Mouse (Mus musculus): Measurements from ENCODE around the gene Rasgef1b. TPM values are rescaled to one million over a fixed set of nuclear protein-coding genes. Genes with fewer than 3 reads are reported as not detected.

Rasgef1b gene
- total RNA-seq, 2 experiments from 2014 or later = 0.36 to 0.37 TPM

DNA sequence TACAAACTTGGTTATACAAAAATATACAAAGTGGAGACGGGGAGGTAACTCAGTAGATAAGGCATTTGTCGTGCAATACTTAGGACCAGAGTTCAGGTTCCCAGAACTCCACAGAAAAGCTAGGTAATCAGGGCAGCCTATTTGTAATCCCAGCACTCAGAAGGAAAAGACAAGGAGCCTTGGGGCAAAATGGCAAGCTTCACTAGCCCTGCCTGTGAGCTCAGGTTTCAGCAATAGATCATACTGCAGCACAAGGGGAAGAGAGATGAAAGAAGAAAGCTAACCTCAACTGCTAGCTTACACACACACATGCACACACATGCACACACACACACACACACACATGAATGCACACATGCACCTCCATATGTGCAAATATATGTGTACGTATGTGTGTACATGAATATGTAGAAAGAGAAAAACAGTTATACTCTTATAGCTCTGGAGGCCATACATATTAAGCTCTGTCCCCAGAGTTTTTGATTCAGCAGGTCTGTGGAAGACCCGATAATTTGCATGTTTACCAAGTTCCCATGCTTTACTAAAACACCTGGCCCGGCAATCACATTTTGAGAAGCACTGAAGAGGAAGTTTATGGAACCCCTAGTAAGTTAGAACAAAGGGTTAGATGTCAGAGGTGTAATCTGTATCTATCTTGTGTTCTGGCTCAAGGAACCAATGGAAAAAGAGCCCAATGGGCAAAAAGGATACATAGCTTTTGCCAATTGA, 256.1 kb downstream of the Rasgef1b start:
- no peak for DNase-seq
- intact Hi-C loops (cut with DNase I) = no loop called here

DNA sequence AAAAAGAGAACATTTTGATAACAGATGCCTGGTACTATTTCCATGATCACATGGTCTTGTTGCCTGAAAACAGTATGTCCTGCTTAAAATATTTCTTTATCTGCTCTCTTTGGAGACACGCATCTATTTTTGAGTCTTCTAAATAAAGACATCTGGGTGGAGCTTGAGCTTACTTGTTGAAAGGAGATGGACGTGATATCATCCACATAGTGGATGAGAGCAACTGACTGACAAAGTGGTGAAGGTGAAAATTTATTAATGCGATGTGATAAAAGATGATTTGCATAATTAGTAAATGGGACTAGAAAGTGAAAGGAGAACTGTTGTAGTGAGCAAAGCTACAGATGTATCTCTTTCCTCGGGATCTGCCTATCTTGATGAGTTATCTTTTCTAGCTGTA, 257.1 kb downstream of the Rasgef1b start:
- DNase-seq = no peak
- intact Hi-C loops (cut with DNase I) = no loop called here

DNA sequence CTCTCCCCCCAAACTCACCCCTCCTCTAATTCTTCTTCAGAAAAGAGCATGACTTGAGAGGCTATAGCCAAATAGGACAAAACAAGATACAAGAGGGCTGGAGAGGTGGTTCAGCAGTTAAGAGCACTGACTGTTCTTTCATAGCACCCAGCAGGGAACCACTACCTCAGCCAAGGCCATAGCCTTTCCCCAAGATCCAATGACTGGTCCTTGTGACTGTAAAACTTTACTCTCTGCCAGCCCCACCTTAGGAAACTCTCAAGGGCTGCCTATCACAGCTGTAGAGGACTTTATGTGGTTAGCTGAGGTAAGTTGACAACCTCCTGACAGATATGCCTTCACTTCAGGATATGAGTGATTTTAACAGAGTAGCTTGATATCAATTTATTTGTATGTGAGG, 258.3 kb downstream of the Rasgef1b start:
- DNase-seq = no peak
- intact Hi-C loops (cut with DNase I) = no loop called here

DNA sequence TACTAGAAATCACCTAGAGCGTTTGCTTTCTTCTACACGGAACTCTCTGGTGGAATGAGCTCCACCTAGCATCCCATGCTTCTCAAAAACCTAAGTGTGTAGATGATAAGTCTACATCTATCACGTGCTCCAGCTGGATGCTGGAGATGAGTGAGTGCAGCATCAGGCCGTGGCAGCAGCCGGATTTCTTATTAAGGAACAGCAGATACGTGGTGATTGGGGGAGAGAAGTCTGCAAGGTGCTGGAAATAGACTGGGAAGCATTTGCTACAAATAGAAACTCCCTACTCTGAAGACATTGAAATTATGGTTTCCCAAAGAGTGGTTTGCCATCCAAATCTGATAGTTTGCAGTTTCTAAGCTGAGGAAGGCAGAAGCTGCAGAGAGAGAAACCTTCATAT, 269.9 kb downstream of the Rasgef1b start:
- intact Hi-C loops (cut with DNase I) = no loop called here
- no peak for DNase-seq

DNA sequence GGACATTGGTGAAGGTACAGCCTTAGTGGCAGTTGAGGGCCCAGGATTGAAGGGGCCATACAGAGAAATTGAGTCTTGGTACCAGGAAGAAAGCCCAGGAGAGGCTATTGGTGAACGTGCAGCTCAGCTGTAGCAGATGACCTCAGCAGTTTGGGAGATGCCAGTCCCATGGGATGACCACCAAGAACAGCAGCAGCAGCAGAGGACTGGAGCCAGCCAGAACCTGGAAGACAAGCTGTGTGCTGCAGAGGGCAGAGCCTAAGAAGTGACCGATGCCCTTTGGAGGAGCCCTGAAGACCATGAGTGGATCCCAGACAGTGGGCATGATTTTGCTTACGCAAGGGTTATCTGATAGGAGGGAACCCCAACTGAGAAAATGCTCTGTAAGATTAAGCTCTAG, 271.6 kb downstream of the Rasgef1b start:
- intact Hi-C loops (cut with DNase I) = no loop called here
- DNase-seq = no peak

DNA sequence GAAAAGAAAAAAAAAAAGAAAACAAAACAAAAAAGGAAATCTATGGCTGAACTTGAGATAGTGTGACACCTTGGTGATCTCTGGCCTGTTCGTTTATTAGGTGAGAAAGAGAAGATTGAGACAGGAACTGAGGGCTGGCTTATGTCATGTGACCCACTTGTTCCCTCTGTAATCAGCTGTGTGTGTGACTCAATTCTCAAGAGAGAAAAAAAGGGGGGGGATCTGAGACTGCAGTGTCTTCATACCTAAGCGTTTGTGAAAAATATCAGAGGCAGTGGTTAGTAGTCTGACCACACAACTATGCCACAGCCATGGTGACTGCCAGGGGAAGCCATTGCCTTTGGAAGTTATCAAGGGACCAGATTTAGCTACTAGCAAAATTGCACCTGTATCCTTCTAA, 276.9 kb downstream of the Rasgef1b start:
- intact Hi-C loops (cut with DNase I) = no loop called here
- DNase-seq = no peak

DNA sequence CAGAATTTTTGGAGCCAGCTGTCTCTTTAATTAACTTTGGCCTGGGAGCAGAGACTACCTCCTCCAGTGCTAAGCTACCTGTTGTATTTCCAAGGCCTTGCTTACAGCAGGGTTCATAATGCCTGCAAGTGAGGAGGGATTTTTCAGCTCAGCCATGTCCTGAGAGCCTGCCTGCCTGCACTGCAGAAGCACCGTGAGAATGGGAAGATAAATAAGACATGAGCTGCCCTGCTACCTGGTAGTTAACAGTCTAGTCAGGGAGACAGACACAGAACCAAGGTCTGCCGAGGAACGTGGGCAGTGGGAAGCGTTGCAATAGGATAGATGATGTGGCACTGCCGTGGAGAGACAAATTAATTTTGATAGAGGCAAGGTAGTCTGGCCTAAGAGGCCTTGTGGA, 277.4 kb downstream of the Rasgef1b start:
- no peak for DNase-seq
- intact Hi-C loops (cut with DNase I) = no loop called here

DNA sequence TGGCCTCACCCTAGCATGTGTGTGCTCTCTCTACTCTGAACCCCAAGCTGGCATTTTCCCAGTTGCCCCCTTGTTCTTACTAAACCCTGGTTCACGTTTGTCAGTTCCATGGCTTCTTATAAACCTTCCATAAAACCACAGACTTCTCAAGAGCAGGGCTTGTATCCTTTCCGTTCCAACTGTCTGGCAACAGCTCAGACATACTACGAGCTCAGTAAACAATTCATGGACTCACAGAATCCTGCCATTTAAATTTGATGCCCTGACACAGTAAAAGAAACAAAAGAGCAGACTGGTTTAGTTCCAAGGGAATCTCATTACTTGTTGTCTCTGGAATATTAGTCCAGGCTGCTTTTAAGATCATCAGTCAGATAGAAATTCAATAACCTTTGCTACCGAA, 277.9 kb downstream of the Rasgef1b start:
- intact Hi-C loops (cut with DNase I) = no loop called here
- DNase-seq = no peak

DNA sequence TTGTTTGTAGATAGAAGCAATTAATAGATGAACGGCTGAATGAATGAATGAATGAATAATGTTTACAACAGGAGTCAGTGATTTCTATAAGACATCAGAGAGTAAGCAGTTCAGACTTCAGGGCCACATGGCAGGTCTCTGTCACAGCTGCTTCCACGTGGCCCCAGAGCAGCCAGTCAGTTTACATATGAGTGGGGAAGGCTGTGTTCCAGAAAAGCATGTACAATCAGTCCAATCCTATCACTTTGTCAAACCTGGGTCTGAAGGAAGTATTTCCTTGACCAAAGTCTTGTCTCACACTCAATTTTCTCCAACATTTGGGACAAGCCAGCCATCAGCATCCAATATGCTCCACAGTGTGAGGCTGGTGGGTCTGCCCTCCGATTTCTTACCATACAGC, 278.4 kb downstream of the Rasgef1b start:
- no peak for DNase-seq
- intact Hi-C loops (cut with DNase I) = no loop called here

DNA sequence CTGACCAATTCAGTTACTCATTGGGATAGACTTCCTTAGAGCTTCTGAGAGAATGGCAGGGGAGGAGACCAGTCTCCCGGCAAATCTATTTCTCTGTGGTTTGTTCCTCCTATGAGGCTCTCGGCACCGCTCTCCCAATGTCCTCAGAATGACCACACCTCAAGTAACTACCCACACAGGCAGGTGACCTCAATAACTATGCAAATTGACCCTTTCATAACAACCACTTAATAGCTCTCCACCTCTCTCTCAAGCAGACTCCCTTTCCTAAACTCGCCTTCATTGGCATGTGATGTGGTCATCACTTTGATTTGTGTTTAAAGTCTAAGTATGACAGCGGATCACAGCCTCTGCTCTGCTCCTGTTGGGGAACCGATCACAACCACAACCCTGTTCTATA, 281.4 kb downstream of the Rasgef1b start:
- DNase-seq = no peak
- intact Hi-C loops (cut with DNase I) = no loop called here

DNA sequence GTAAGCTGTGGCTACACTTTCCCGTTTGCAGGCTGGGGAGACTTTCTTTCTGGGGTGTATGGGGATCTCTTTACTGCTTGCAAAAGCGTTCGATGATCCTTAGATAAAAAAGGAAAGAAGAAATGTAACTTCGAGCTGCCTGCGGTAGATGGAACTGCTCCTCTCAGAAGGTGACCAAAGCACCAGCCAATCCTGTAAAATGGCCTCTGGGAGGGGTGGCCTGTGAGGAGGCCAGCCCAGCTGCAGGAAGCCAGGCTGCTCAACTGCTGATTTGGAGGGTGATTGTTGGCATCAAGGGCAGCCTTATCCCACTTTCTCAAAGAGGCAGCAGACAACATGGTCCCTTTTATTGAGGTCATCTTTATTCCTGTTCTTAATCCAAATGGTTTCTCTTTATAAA, 283.6 kb downstream of the Rasgef1b start:
- intact Hi-C loops (cut with DNase I) = no loop called here
- DNase-seq = no peak

DNA sequence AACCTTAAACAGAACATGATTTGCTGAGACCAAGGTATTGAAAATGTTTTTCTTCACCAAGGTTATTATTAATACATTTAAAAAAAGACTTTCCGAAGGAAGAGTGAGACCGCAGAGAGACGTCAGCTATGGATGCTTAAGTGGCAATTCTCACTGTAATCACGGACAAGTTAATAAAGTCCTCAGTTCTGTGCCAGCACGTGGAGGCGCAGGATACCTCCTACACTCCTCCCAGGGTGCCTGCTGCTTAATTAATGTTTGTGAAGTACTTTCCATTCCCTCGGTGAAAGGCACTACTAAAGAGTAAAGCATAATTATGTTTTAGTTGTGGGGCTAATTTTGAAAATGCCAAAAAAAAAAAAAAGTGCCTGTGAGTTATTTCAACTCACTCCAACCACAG, 284.1 kb downstream of the Rasgef1b start:
- intact Hi-C loops (cut with DNase I) = no loop called here
- DNase-seq = no peak

DNA sequence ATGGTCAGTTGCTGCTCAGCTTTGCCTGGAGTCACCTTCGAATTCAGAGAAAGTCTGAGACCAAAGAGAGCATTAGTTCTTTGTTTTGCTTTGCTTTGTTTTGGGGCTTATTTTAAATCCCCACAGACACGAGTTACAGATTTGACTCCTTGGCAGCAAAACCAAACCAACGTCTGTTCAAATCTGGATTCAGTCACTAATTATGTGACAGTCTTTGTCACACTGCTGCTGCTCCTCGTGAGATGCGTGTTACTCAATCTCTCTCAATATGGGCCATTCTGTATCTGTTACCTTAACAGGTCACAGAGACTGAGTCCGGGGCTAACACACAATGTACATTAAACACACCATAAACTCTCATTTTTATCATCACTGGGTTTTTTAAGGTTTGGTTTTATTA, 288.8 kb downstream of the Rasgef1b start:
- DNase-seq = no peak
- intact Hi-C loops (cut with DNase I) = no loop called here

DNA sequence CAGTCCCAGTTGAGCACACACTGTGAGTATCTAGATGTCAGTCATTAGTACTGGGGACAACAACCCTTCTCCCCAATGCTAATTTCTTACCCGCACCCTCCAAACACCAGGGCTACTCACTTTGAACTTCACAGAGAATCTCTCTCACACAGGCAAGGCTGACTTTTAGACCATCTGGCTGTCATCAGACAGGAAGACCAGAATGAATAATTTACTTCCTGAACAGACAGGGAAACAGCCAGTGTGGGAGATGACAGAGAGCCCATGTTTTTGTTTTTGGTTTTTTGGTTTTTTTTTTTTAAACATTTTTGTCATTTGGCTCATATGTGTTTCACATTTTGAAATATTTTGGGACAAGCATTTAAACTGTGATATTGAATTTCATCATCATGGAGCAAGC, 290.3 kb downstream of the Rasgef1b start:
- no peak for DNase-seq
- intact Hi-C loops (cut with DNase I) = no loop called here

DNA sequence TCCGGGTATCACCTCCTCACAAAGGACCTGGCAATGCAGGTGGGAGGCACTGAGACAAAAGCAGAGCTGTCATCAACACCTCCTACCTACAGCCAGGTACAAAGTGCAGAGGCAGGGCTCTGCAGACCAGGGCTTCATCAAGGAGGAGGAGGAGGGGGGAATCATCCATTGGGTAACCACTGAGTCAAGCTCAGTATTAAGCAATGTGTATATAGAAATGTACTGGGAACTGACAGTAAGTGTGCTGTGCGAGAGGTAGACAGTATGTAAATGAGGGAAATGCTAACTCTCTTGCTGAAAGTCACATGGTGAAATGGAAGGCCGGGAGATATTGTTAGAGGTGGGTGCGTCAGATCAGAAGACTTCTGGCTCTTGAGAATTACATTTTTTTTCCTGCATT, 294.6 kb downstream of the Rasgef1b start:
- intact Hi-C loops (cut with DNase I) = no loop called here
- DNase-seq = no peak

DNA sequence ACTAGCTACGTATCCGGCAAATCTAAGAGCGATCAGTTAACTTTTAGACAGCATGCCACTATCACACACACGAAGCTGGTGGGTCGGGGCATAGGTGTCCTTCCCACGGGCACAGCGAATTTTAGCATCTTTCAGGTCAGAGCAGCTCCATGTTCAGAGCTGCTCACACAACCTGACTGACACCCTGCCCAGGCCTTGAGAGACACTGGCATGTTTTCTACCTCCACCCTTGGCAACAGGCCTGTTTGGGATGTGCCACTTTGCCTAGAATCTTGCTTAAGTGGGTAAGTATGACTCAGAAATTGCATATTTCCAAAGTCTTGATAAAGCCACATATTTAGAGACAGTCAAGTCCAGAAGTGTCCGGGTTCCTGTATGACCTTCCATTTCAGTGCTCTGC, 296.4 kb downstream of the Rasgef1b start:
- no peak for DNase-seq
- intact Hi-C loops (cut with DNase I) = no loop called here

DNA sequence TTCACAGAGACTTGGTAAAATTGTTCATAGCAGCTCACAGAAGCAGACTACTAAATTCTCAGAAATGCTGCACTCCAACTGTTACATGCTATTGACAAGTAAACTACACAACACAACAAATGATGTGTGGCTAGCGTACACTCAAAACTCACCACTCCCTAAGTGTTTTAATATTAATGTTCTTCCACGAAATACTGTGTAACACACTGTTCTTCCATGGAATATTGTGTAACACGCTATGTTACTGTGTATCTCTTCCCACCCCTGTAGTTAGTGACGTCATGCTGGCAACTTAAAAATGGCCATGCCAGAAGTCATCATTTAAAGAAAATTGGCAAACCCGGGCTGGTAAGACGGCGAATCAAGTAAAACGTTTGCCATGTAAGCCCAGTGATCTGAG, 299.6 kb downstream of the Rasgef1b start:
- intact Hi-C loops (cut with DNase I) = no loop called here
- DNase-seq = no peak

DNA sequence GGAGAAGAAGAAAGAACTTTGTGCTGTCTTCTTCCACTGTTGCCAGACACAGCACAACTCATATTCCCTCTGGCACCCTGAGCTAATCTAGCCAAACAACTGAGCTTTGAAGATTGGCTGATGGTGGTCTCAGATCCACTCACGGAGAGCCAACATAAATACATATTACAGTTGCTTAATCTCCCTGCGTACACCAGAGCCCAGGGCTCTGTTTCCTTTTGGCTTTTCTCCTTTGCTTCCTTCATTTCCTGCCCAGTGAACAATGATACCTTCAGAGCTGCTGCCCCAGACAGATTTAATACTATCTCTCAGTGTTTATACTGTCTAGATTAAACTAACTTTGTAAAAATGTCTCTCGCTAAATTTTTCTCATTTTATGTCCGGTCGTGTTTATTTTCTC, 300.2 kb downstream of the Rasgef1b start:
- no peak for DNase-seq
- intact Hi-C loops (cut with DNase I) = no loop called here

DNA sequence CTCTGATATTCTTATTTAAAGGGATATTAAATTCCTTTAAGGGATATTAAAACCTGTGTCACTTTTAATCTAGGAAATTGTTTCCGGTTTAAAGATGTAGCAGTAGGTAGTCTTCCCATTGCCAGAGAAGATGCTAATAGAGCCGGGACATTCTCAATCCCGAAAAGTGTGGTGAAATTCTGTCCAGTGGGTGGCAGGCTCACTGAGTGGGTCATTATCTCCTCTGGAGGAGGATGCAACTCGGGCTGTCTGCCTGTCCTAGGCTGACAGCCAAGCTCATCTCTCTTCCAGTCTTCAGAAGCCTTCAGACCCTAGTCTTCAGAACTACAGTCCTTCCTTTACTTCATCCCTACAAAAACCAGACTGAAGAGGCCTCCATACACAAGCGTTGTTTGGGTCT, 305.6 kb downstream of the Rasgef1b start:
- DNase-seq = peak in 1 of 2 experiments; percentile 8
- intact Hi-C loops (cut with DNase I) = no loop called here

DNA sequence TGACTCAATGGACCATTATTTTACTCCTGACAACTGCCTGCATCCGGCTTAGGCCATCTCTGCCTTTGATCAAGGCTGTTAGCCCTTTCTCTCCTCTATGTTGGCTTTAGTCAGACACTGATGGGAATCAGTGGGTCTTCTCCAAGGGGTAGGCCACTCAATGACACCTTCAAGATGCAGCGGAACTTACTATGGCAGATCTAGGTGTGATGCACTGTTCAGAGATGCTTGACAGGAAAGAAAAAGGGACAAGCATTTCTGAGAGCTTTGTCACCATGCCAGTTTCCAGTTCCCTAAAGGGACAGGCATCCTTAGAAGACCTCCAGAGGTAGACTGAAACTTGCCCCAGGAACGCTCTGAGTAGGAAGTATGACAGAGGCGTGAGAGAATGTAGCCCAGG, 306.0 kb downstream of the Rasgef1b start:
- no peak for DNase-seq
- intact Hi-C loops (cut with DNase I) = no loop called here

DNA sequence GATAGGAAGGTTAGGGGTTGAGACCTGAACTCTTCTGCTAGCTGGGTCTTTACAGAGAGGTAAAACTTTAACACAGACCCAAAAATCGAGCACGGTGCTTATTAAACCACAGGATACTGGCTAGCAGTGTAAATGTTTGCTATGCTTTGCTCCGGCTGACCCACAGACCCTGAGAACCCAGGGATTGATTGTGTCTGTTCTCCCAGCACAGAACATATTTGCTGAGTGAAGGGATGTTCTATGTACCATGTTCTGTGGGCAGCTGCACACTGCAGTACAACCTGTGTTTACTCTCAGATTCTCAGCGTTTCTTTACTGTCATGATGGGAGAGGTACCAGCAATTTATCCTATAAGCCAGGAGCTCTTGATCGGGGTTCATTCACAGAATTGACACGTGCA, 306.8 kb downstream of the Rasgef1b start:
- intact Hi-C loops (cut with DNase I) = no loop called here
- DNase-seq = no peak

DNA sequence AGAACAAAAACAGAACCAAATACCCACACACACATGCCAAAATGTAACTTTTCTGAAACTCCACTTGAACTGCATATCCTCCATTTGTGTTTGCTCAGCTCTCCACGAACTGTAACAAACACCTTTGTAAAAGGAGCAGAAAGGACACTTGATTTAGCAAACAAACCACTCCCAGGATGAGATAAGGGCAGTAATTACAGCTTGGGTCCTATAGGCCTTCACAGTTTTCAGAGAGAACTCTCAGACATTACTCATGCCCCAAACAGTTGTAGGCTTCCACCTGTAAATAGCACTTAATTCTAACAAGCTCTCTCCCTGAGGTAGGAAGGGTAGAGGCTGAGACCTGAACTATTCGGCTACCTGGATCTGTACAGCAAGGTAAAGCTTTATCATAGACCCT, 309.0 kb downstream of the Rasgef1b start:
- intact Hi-C loops (cut with DNase I) = no loop called here
- no peak for DNase-seq

DNA sequence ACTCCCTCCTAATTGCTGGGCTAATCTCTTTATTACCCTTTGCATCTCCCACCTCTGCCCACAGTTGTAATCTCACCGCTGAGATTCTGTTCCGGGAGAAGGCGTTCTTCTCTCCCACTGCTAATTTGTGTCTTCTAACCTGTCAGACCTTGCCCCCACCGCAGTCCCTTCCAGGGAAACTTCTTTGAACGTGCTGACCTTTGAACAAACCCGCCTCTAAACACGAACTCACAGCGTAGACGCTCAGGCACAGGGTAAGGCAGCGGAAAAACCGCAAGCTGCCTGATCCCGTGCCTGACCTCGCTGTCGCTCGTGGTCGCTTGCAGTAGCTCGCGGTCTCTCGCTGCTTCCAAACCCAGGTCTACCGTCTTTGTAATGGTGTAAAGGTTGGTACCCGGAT, 312.0 kb downstream of the Rasgef1b start:
- DNase-seq = no peak
- intact Hi-C loops (cut with DNase I) = no loop called here

Data from gastrocnemius, postnatal 36 days (tissue).